Mouse (Mus musculus) kidney, adult 2 months (tissue): ENCODE measurements around the gene Kcnk10. TPM values are rescaled to one million over a fixed set of nuclear protein-coding genes. Genes with fewer than 3 reads are reported as not detected.

Experiments used
- DNase-seq: peaks from one replicate; pipeline ENCODE4 v3.0.0; 2021
- H3K27ac ChIP-seq: fragments of 200-500 bp; 2 replicates; pipeline ENCODE4 v1.5.1; 2012; ENCODE audit warnings: low read depth, low read length, control low read depth, inconsistent platforms; ENCODE audit not compliant: insufficient read depth
- H3K27me3 ChIP-seq: fragments of 200-500 bp; replicated peaks from 2 replicates; pipeline ENCODE4 v1.6.1; 2012; ENCODE audit warnings: mild to moderate bottlenecking, moderate library complexity, low read length, inconsistent platforms; ENCODE audit not compliant: control insufficient read depth, insufficient read depth
- H3K36me3 ChIP-seq: fragments of 200-500 bp; 2 replicates; pipeline ENCODE4 v1.6.1; 2012; ENCODE audit warnings: mild to moderate bottlenecking, moderate library complexity, low read length, inconsistent platforms; ENCODE audit not compliant: control insufficient read depth, insufficient read depth
- H3K4me1 ChIP-seq: fragments of 200-500 bp; 2 replicates; pipeline ENCODE4 v1.6.1; 2011; ENCODE audit warnings: low read length; ENCODE audit not compliant: control insufficient read depth, insufficient read depth
- H3K4me3 ChIP-seq: fragments of 200-500 bp; 2 replicates; pipeline ENCODE4 v1.5.1; 2011; ENCODE audit warnings: mild to moderate bottlenecking, low read depth, low read length, control low read depth; ENCODE audit not compliant: insufficient read depth
- CTCF ChIP-seq: fragments of 200-500 bp; conservative IDR thresholded peaks from 2 replicates; pipeline ENCODE4 v1.5.1; 2011; ENCODE audit warnings: low read depth, mild to moderate bottlenecking, control low read depth, low read length, moderate library complexity, mixed read lengths; ENCODE audit not compliant: insufficient read depth, insufficient read length
- POLR2A ChIP-seq: fragments of 200-500 bp; IDR thresholded peaks from one replicate; pipeline ENCODE4 v1.6.1; 2011; ENCODE audit warnings: low read depth, low read length, control low read depth
- WGBS: fragments of 180-500 bp; shearing (Covaris S2); methylation state at CpG from one replicate; pipeline ENCODE4 v1.1.7; 2018; 5-methylcytosine and 5-hydroxymethylcytosine counted together
- polyA plus RNA-seq: library from polyadenylated mRNA; depleted of rRNA; stranded (reverse); fragments of >200 nt; gene quantifications from 2 replicates; pipeline ENCODE4 v1.2.3, GENCODE M21; 2012

Kcnk10 gene
- polyA plus RNA-seq, 1 experiment: 0.06 TPM

GRCm38 (mm10) chr12:98444860-98445259, 133.2 kb downstream of the Kcnk10 start:
- no peak for DNase-seq
- Histone ChIP-seq H3K27ac (no peak overlapping the region), H3K4me1 (no peaks in the 10 kb centered on the region), H3K4me3 (no peak overlapping the region), H3K36me3 (no peaks in the 10 kb centered on the region), H3K27me3 (no peaks in the 10 kb centered on the region)
- TF ChIP-seq CTCF: no peak
- TF ChIP-seq POLR2A: no peak
- 89% methylated on average over 5 of the region's 5 CpGs for WGBS

GRCm38 (mm10) chr12:98443754-98444153, 134.4 kb downstream of the Kcnk10 start:
- TF ChIP-seq CTCF (no peak), POLR2A (no peak)
- no peak for DNase-seq
- no peak overlapping the region for H3K4me3 ChIP-seq
- H3K4me1 ChIP-seq: no peaks in the 10 kb centered on the region
- no peaks in the 10 kb centered on the region for H3K36me3 ChIP-seq
- H3K27ac ChIP-seq: no peak overlapping the region
- 81% methylated on average over 3 of the region's 3 CpGs for WGBS
- no peaks in the 10 kb centered on the region for H3K27me3 ChIP-seq

GRCm38 (mm10) chr12:98438080-98438479, 140.0 kb downstream of the Kcnk10 start:
- no peaks in the 10 kb centered on the region for H3K36me3 ChIP-seq
- TF ChIP-seq CTCF (no peak), POLR2A (no peak)
- no peak overlapping the region for H3K27ac ChIP-seq
- no peaks in the 10 kb centered on the region for H3K4me1 ChIP-seq
- H3K4me3 ChIP-seq: no peak overlapping the region
- DNase-seq: peak; percentile 20
- H3K27me3 ChIP-seq: no peaks in the 10 kb centered on the region
- WGBS: 24% methylated on average over 2 of the region's 2 CpGs

- no peak for DNase-seq
- Histone ChIP-seq H3K27me3 (no peaks in the 10 kb centered on the region), H3K4me3 (no peak overlapping the region), H3K27ac (no peak overlapping the region), H3K36me3 (no peaks in the 10 kb centered on the region), H3K4me1 (no peaks in the 10 kb centered on the region)
- 78% methylated on average over 5 of the region's 5 CpGs for WGBS
- TF ChIP-seq POLR2A (no peak), CTCF (no peak)
Observed at GRCm38 (mm10) chr12:98430683-98431082, 147.4 kb downstream of the Kcnk10 start.

- no peak for DNase-seq
- no peaks in the 10 kb centered on the region for H3K4me1 ChIP-seq
- TF ChIP-seq CTCF (no peak), POLR2A (no peak)
- H3K4me3 ChIP-seq: no peak overlapping the region
- H3K27me3 ChIP-seq: no peaks in the 10 kb centered on the region
- no peaks in the 10 kb centered on the region for H3K36me3 ChIP-seq
- no peak overlapping the region for H3K27ac ChIP-seq
- WGBS: 46% methylated on average over 7 of the region's 7 CpGs
Observed at GRCm38 (mm10) chr12:98421340-98421739, 156.8 kb downstream of the Kcnk10 start.

GRCm38 (mm10) chr12:98419849-98420248, 158.3 kb downstream of the Kcnk10 start:
- no peaks in the 10 kb centered on the region for H3K27me3 ChIP-seq
- no peaks in the 10 kb centered on the region for H3K36me3 ChIP-seq
- no peak overlapping the region for H3K4me3 ChIP-seq
- WGBS: 64% methylated on average over 6 of the region's 6 CpGs
- no peak for TF ChIP-seq CTCF
- TF ChIP-seq POLR2A: no peak
- no peak overlapping the region for H3K27ac ChIP-seq
- no peak for DNase-seq
- no peaks in the 10 kb centered on the region for H3K4me1 ChIP-seq

- Histone ChIP-seq H3K4me3 (no peak overlapping the region), H3K27me3 (no peaks in the 10 kb centered on the region), H3K36me3 (no peaks in the 10 kb centered on the region), H3K27ac (no peak overlapping the region), H3K4me1 (no peaks in the 10 kb centered on the region)
- no peak for TF ChIP-seq POLR2A
- WGBS: 48% methylated on average over 2 of the region's 2 CpGs
- DNase-seq: no peak
Observed at GRCm38 (mm10) chr12:98409580-98409979, 168.5 kb downstream of the Kcnk10 start.

- no peak for DNase-seq
- Histone ChIP-seq H3K4me1 (no peaks in the 10 kb centered on the region), H3K27me3 (no peaks in the 10 kb centered on the region), H3K36me3 (no peaks in the 10 kb centered on the region), H3K4me3 (no peak overlapping the region), H3K27ac (no peak overlapping the region)
- TF ChIP-seq CTCF: no peak
- no peak for TF ChIP-seq POLR2A
- 24% methylated on average over 1 of the region's 1 CpGs for WGBS
Observed at GRCm38 (mm10) chr12:98406598-98406997, 171.5 kb downstream of the Kcnk10 start.
